Mouse (Mus musculus): ENCODE measurements around the gene Ndufv3. TPM values are rescaled to one million over a fixed set of nuclear protein-coding genes. Genes with fewer than 3 reads are reported as not detected.
A peak's percentile ranks its signal among the peaks of the same experiment; 100 is the strongest.

Gene Ndufv3
- polyA plus RNA-seq, 1 experiment from 2014 or later: 215 TPM

GRCm38 (mm10) chr17:31564858-31565140 is 44.9 kb downstream of the Ndufv3 start:
- H3K27me3 ChIP-seq (ENCODE audit: insufficient read depth, low read length): no peaks in the 10 kb centered on the region
- peak overlapping the region; percentile 91 for H3K4me3 ChIP-seq (ENCODE audit: low read depth, low read length)
- H3K9me3 ChIP-seq (ENCODE audit: low read length): no peaks in the 10 kb centered on the region
- ATAC-seq (no peak), DNase-seq (no peak)
- H3K9ac ChIP-seq (replicated peaks): peak overlapping the region; percentile 97
- H3K36me3 ChIP-seq (replicated peaks; ENCODE audit: insufficient read depth, low read length): no peaks in the 10 kb centered on the region
- 0% methylated on average over 4 of the region's 44 CpGs for WGBS (ENCODE audit: insufficient replicate concordance)
- peak overlapping the region; percentile 97 for H3K4me2 ChIP-seq (ENCODE audit: low read depth, low read length)
- TF ChIP-seq CTCF (IDR thresholded peaks at IDR 0.05; ENCODE audit: low read depth): no peak
- TF ChIP-seq EP300 (IDR thresholded peaks at IDR 0.05; ENCODE audit: low read depth): no peak
- peak overlapping the region; percentile 99 for H3K27ac ChIP-seq (ENCODE audit: low read depth)
- H3K4me1 ChIP-seq (ENCODE audit: insufficient read depth): peaks cover 35% of the 10 kb centered on the region

- Histone ChIP-seq H3K9ac (replicated peaks) (peak overlapping the region; percentile 97), H3K36me3 (replicated peaks; ENCODE audit: insufficient read depth, low read length) (no peaks in the 10 kb centered on the region), H3K27me3 (ENCODE audit: insufficient read depth, low read length) (no peaks in the 10 kb centered on the region), H3K4me2 (ENCODE audit: low read depth, low read length) (peak overlapping the region; percentile 97), H3K9me3 (ENCODE audit: low read length) (no peaks in the 10 kb centered on the region), H3K27ac (ENCODE audit: low read depth) (peak overlapping the region; percentile 99), H3K4me1 (ENCODE audit: insufficient read depth) (peaks cover 35% of the 10 kb centered on the region), H3K4me3 (ENCODE audit: low read depth, low read length) (peak overlapping the region; percentile 91)
- DNase-seq (peak; percentile 45), ATAC-seq (peak; percentile 31)
- TF ChIP-seq EP300 (IDR thresholded peaks at IDR 0.05; ENCODE audit: low read depth) (no peak), CTCF (IDR thresholded peaks at IDR 0.05; ENCODE audit: low read depth) (no peak)
- under 1% methylated on average over 67 of the region's 88 CpGs for WGBS (ENCODE audit: insufficient replicate concordance)
These were observed 45.5 kb downstream of the Ndufv3 start for GRCm38 (mm10) chr17:31565141-31566056.

GRCm38 (mm10) chr17:31566276-31566675 is 46.4 kb downstream of the Ndufv3 start:
- WGBS (ENCODE audit: insufficient replicate concordance): 69% methylated on average over 6 of the region's 6 CpGs
- H3K36me3 ChIP-seq (replicated peaks; ENCODE audit: insufficient read depth, low read length): no peaks in the 10 kb centered on the region
- 0 out of 2 replicates have a peak overlapping the region, but pooled peaks have one; percentile 99 for H3K27ac ChIP-seq (ENCODE audit: low read depth)
- H3K27me3 ChIP-seq (ENCODE audit: insufficient read depth, low read length): no peaks in the 10 kb centered on the region
- H3K4me2 ChIP-seq (ENCODE audit: low read depth, low read length): peak overlapping the region; percentile 97
- H3K9ac ChIP-seq (replicated peaks): peak overlapping the region; percentile 97
- H3K4me1 ChIP-seq (ENCODE audit: insufficient read depth): peaks cover 35% of the 10 kb centered on the region
- peak overlapping the region; percentile 91 for H3K4me3 ChIP-seq (ENCODE audit: low read depth, low read length)
- no peak for ATAC-seq
- DNase-seq: no peak
- H3K9me3 ChIP-seq (ENCODE audit: low read length): no peaks in the 10 kb centered on the region
- no peak for TF ChIP-seq EP300 (IDR thresholded peaks at IDR 0.05; ENCODE audit: low read depth)
- no peak for TF ChIP-seq CTCF (IDR thresholded peaks at IDR 0.05; ENCODE audit: low read depth)

GRCm38 (mm10) chr17:31569756-31570155 is 49.8 kb downstream of the Ndufv3 start:
- ATAC-seq (no peak), DNase-seq (no peak)
- no peak for TF ChIP-seq CTCF (IDR thresholded peaks at IDR 0.05; ENCODE audit: low read depth)
- no peak for TF ChIP-seq EP300 (IDR thresholded peaks at IDR 0.05; ENCODE audit: low read depth)
- H3K27ac ChIP-seq (ENCODE audit: low read depth): no peak overlapping the region
- 79% methylated on average over 1 of the region's 1 CpGs for WGBS (ENCODE audit: insufficient replicate concordance)
- H3K4me3 ChIP-seq (ENCODE audit: low read depth, low read length): no peak overlapping the region
- no peak overlapping the region for H3K4me2 ChIP-seq (ENCODE audit: low read depth, low read length)
- no peaks in the 10 kb centered on the region for H3K27me3 ChIP-seq (ENCODE audit: insufficient read depth, low read length)
- peaks cover 31% of the 10 kb centered on the region for H3K4me1 ChIP-seq (ENCODE audit: insufficient read depth)
- no peak overlapping the region for H3K9ac ChIP-seq (replicated peaks)
- H3K9me3 ChIP-seq (ENCODE audit: low read length): no peaks in the 10 kb centered on the region
- no peaks in the 10 kb centered on the region for H3K36me3 ChIP-seq (replicated peaks; ENCODE audit: insufficient read depth, low read length)

- H3K9me3 ChIP-seq (ENCODE audit: low read length): no peaks in the 10 kb centered on the region
- peak; percentile 46 for DNase-seq
- H3K36me3 ChIP-seq (replicated peaks; ENCODE audit: insufficient read depth, low read length): no peaks in the 10 kb centered on the region
- no peak for ATAC-seq
- H3K9ac ChIP-seq (replicated peaks): no peak overlapping the region
- no peak for TF ChIP-seq EP300 (IDR thresholded peaks at IDR 0.05; ENCODE audit: low read depth)
- no peak for TF ChIP-seq CTCF (IDR thresholded peaks at IDR 0.05; ENCODE audit: low read depth)
- H3K27ac ChIP-seq (ENCODE audit: low read depth): no peak overlapping the region
- no peak overlapping the region for H3K4me3 ChIP-seq (ENCODE audit: low read depth, low read length)
- peaks cover 31% of the 10 kb centered on the region for H3K4me1 ChIP-seq (ENCODE audit: insufficient read depth)
- no peaks in the 10 kb centered on the region for H3K27me3 ChIP-seq (ENCODE audit: insufficient read depth, low read length)
- WGBS (ENCODE audit: insufficient replicate concordance): 83% methylated on average over 9 of the region's 9 CpGs
- no peak overlapping the region for H3K4me2 ChIP-seq (ENCODE audit: low read depth, low read length)
These were observed 50.5 kb downstream of the Ndufv3 start for GRCm38 (mm10) chr17:31570321-31570925.

GRCm38 (mm10) chr17:31571689-31572088 is 51.8 kb downstream of the Ndufv3 start:
- no peak for TF ChIP-seq EP300 (IDR thresholded peaks at IDR 0.05; ENCODE audit: low read depth)
- TF ChIP-seq CTCF (IDR thresholded peaks at IDR 0.05; ENCODE audit: low read depth): peak; percentile 19; the same call in 1 of the 2 replicates
- H3K4me2 ChIP-seq (ENCODE audit: low read depth, low read length): no peak overlapping the region
- H3K4me3 ChIP-seq (ENCODE audit: low read depth, low read length): no peak overlapping the region
- H3K9me3 ChIP-seq (ENCODE audit: low read length): no peaks in the 10 kb centered on the region
- H3K27me3 ChIP-seq (ENCODE audit: insufficient read depth, low read length): no peaks in the 10 kb centered on the region
- peaks cover 22% of the 10 kb centered on the region for H3K4me1 ChIP-seq (ENCODE audit: insufficient read depth)
- no peak overlapping the region for H3K9ac ChIP-seq (replicated peaks)
- ATAC-seq: no peak
- no peaks in the 10 kb centered on the region for H3K36me3 ChIP-seq (replicated peaks; ENCODE audit: insufficient read depth, low read length)
- no peak for DNase-seq
- no peak overlapping the region for H3K27ac ChIP-seq (ENCODE audit: low read depth)
- WGBS (ENCODE audit: insufficient replicate concordance): 81% methylated on average over 5 of the region's 5 CpGs
